Mouse (Mus musculus): Measurements from ENCODE around the gene Atp2b4. TPM values are rescaled to one million over a fixed set of nuclear protein-coding genes. Genes with fewer than 3 reads are reported as not detected.
A peak's percentile ranks its signal among the peaks of the same experiment; 100 is the strongest.

Atp2b4 gene
- polyA plus RNA-seq, 1 experiment from 2014 or later, result 23.4 TPM

DNA sequence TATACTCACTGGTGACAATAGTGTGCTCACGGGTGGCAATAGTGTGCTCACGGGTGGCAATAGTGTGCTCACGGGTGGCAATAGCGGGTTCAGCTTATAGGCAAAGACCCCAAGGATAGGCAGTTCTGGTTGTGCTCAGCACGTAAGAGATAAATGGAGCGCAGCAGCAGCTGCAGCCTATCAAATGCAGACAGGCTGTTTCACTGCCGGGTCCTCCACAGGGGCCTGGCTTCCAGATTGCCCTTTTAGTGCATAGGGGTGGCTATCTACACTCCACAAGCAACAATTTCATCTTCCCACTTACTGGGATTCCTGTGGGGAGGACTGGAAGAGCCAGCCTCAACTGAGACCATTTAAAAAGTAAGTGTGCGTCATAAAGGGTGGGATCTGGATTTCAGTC, 7.2 kb upstream of the Atp2b4 start:
- H3K9ac ChIP-seq (ENCODE audit: low read depth, low read length), result no peak overlapping the region
- H3K27me3 ChIP-seq (replicated peaks; ENCODE audit: control insufficient read depth, insufficient read depth, low read length), result no peaks in the 10 kb centered on the region
- H3K4me3 ChIP-seq (ENCODE audit: low read depth, low read length), result no peak overlapping the region
- H3K4me1 ChIP-seq (ENCODE audit: control insufficient read depth, insufficient read depth, low read length), result no peaks in the 10 kb centered on the region
- no peak overlapping the region for H3K27ac ChIP-seq (replicated peaks; ENCODE audit: low read depth, low read length)
- no peaks in the 10 kb centered on the region for H3K9me3 ChIP-seq (ENCODE audit: control insufficient read depth, low read length)
- WGBS, result 81% methylated on average over 8 of the region's 8 CpGs
- DNase-seq (ENCODE audit: low spot score) (no peak), ATAC-seq (ENCODE audit: low read depth) (no peak)
- H3K36me3 ChIP-seq (ENCODE audit: control insufficient read depth, insufficient read depth, low read length), result no peaks in the 10 kb centered on the region
- H3K4me2 ChIP-seq (ENCODE audit: low read depth, low read length), result no peak overlapping the region

DNA sequence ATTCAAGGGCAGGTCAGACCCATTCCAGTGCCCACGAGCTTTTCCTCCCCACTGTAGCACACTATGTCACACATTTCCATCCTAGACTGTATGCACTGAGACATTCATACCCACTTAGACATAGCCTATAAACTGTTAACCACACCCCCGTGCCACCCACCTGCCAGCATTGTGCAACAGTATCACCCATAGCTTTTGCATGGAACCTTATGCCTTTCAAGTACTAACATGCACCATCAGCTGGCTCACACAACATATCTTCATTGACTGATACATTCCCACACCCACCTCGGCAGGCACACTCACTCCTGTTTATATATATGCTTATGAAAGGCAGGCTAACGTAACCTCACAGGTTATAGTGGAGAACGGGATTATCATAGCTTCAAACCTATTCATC, 902 bp upstream of the Atp2b4 start:
- Histone ChIP-seq H3K4me3 (ENCODE audit: low read depth, low read length) (no peak overlapping the region), H3K4me1 (ENCODE audit: control insufficient read depth, insufficient read depth, low read length) (peaks cover 29% of the 10 kb centered on the region), H3K9me3 (ENCODE audit: control insufficient read depth, low read length) (no peaks in the 10 kb centered on the region), H3K36me3 (ENCODE audit: control insufficient read depth, insufficient read depth, low read length) (no peaks in the 10 kb centered on the region), H3K27ac (replicated peaks; ENCODE audit: low read depth, low read length) (no peak overlapping the region), H3K4me2 (ENCODE audit: low read depth, low read length) (peak overlapping the region; percentile 67; the same call in 1 of the 2 replicates), H3K27me3 (replicated peaks; ENCODE audit: control insufficient read depth, insufficient read depth, low read length) (no peaks in the 10 kb centered on the region), H3K9ac (ENCODE audit: low read depth, low read length) (no peak overlapping the region)
- ATAC-seq (ENCODE audit: low read depth) (no peak), DNase-seq (ENCODE audit: low spot score) (peak; percentile 38)
- WGBS, result 65% methylated on average over 5 of the region's 5 CpGs

GRCm38 (mm10) chr1:133800512-133800911, 329 bp downstream of the Atp2b4 start:
- ATAC-seq (ENCODE audit: low read depth), result no peak; the same call in 1 of the 2 replicates
- Histone ChIP-seq H3K9me3 (ENCODE audit: control insufficient read depth, low read length) (no peaks in the 10 kb centered on the region), H3K4me1 (ENCODE audit: control insufficient read depth, insufficient read depth, low read length) (peaks cover 29% of the 10 kb centered on the region), H3K4me2 (ENCODE audit: low read depth, low read length) (peak overlapping the region; percentile 67), H3K27me3 (replicated peaks; ENCODE audit: control insufficient read depth, insufficient read depth, low read length) (no peaks in the 10 kb centered on the region), H3K9ac (ENCODE audit: low read depth, low read length) (peak overlapping the region; percentile 66), H3K36me3 (ENCODE audit: control insufficient read depth, insufficient read depth, low read length) (no peaks in the 10 kb centered on the region), H3K27ac (replicated peaks; ENCODE audit: low read depth, low read length) (peak overlapping the region; percentile 77), H3K4me3 (ENCODE audit: low read depth, low read length) (peak overlapping the region; percentile 57)
- WGBS, result 0% methylated on average over 16 of the region's 16 CpGs
- DNase-seq (ENCODE audit: low spot score), result no peak

DNA sequence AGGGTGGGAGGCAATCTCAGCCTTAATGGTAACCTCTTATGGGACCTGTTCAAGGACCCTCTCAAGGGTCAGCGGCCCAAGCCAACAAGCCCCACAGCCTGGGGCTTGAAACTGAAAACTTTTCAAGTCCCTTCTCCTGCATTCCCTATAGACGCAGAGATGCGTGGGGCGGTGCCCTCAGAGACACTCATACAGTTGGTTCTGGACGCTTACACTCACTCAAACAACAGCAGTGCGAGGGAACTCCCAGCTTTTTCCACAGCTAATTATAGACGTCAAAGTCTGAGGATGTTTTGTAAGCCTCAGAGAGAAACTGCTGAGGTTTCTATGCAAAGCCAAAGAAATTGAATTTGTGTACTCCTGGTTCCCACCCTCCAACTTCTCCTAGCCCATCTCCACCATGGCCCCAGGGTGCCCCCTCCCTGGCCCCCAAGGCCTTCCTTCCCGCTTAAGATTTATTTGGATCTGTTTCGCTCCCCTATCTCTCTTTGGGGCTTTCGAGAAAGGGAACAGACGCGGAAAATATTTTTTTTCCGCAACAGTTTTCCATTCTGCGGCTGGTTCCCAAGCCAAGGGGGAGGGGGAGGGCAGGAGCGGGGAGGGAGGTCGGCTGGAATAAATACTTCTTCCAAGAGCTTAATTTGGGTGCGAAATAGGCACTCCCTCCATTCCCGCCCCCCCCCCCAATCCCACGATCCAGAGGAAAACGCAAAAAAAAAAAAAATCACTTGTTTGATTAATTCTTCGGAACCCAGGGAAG, 975 bp downstream of the Atp2b4 start:
- 1% methylated on average over 21 of the region's 21 CpGs for WGBS
- no peak for ATAC-seq (ENCODE audit: low read depth)
- H3K27ac ChIP-seq (replicated peaks; ENCODE audit: low read depth, low read length), result peak overlapping the region; percentile 77

DNA sequence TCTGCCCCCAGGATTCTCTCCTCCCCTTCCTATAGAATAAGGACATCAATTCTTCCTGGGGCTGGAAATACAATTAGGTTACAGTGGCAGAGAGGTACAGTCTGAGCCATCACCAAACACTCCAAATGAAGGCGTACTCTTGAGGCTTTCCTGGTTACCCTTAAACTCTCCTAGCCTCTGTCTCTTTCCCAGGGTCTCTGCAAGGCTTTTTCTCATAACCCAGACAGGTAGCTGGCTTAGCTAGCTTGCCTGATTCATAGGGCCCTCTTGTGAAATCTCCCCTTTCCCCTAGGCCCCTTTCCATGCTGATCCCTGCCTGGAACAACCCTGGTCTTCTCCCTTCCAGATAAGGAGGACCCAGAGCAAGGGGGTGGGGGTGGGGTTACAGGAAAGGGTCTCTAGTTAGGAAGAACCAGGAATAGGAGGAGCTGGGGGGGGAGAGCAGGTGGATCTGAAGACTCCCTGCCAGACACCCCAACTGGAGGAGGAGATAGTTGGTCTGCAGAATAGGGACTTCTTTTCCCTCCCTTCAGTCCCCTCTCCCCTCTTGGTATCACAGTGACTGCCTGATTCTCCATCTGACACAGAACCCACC, 1.9 kb downstream of the Atp2b4 start:
- Histone ChIP-seq H3K36me3 (ENCODE audit: control insufficient read depth, insufficient read depth, low read length) (no peaks in the 10 kb centered on the region), H3K9me3 (ENCODE audit: control insufficient read depth, low read length) (no peaks in the 10 kb centered on the region), H3K27ac (replicated peaks; ENCODE audit: low read depth, low read length) (peak overlapping the region; percentile 18; the same call in 1 of the 2 replicates), H3K4me3 (ENCODE audit: low read depth, low read length) (peak overlapping the region; percentile 57), H3K27me3 (replicated peaks; ENCODE audit: control insufficient read depth, insufficient read depth, low read length) (no peaks in the 10 kb centered on the region), H3K4me1 (ENCODE audit: control insufficient read depth, insufficient read depth, low read length) (peaks cover 29% of the 10 kb centered on the region), H3K9ac (ENCODE audit: low read depth, low read length) (peak overlapping the region; percentile 66; the same call in 1 of the 2 replicates), H3K4me2 (ENCODE audit: low read depth, low read length) (peak overlapping the region; percentile 67)
- WGBS, result 47% methylated on average over 1 of the region's 1 CpGs
- DNase-seq (ENCODE audit: low spot score) (no peak), ATAC-seq (ENCODE audit: low read depth) (no peak)

More for the DNA sequence above, 975 bp downstream of the Atp2b4 start:
- H3K9ac ChIP-seq (ENCODE audit: low read depth, low read length), result peak overlapping the region; percentile 66
- no peaks in the 10 kb centered on the region for H3K36me3 ChIP-seq (ENCODE audit: control insufficient read depth, insufficient read depth, low read length)
- no peaks in the 10 kb centered on the region for H3K27me3 ChIP-seq (replicated peaks; ENCODE audit: control insufficient read depth, insufficient read depth, low read length)
- peak overlapping the region; percentile 57 for H3K4me3 ChIP-seq (ENCODE audit: low read depth, low read length)
- peak; percentile 83 for DNase-seq (ENCODE audit: low spot score)
- H3K9me3 ChIP-seq (ENCODE audit: control insufficient read depth, low read length), result no peaks in the 10 kb centered on the region
- peak overlapping the region; percentile 67 for H3K4me2 ChIP-seq (ENCODE audit: low read depth, low read length)
- peaks cover 29% of the 10 kb centered on the region for H3K4me1 ChIP-seq (ENCODE audit: control insufficient read depth, insufficient read depth, low read length)

DNA sequence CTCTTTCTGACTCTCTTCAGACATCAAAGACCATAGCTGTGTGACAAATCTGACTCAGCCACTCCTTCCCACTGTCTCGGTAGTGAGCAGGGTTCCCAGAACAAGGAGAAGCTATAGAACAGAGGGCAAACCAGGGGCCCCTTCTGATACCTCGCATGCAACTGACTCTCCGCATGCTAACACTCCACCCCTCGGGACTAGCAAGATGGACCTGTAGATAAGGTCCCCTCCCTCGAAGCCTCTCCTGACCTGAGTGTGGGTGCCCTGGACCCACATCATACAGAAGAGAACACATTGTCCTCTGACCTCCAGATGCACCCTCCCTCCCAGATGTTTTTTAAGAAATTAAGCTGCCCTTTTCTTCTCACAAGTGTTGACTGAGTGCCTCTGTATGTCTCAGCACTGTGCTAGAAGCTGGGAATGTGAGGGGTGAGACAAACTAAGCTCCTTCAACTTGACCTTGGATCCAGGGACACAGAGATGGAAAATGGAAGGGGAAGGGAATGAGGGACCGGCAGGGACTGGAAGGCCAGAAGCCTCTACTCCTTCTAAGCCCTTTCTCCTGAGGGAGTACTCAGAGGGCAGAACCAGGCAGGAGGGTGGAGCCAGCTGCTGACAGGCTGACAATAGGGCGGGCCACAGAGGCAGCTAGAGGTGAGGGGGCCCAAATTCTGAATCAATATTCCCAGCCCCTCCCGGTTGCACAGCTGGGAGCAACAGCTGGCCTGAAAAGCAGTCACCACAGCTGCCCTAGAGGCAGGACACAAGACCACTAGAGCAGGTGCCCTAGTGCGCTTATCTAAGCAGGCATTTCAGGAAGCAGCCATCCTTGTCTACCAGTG, 2.6 kb downstream of the Atp2b4 start:
- H3K9ac ChIP-seq (ENCODE audit: low read depth, low read length), result peak overlapping the region; percentile 32; the same call in 1 of the 2 replicates
- WGBS, result 36% methylated on average over 9 of the region's 9 CpGs
- 0 out of 2 replicates have a peak overlapping the region, but pooled peaks have one; percentile 18 for H3K27ac ChIP-seq (replicated peaks; ENCODE audit: low read depth, low read length)
- H3K4me3 ChIP-seq (ENCODE audit: low read depth, low read length), result peak overlapping the region; percentile 57
- ATAC-seq (ENCODE audit: low read depth) (no peak), DNase-seq (ENCODE audit: low spot score) (peak; percentile 34)
- no peaks in the 10 kb centered on the region for H3K9me3 ChIP-seq (ENCODE audit: control insufficient read depth, low read length)
- no peaks in the 10 kb centered on the region for H3K36me3 ChIP-seq (ENCODE audit: control insufficient read depth, insufficient read depth, low read length)
- no peaks in the 10 kb centered on the region for H3K27me3 ChIP-seq (replicated peaks; ENCODE audit: control insufficient read depth, insufficient read depth, low read length)
- peak overlapping the region; percentile 67 for H3K4me2 ChIP-seq (ENCODE audit: low read depth, low read length)
- H3K4me1 ChIP-seq (ENCODE audit: control insufficient read depth, insufficient read depth, low read length), result peaks cover 35% of the 10 kb centered on the region

- peak overlapping the region; percentile 67; the same call in 1 of the 2 replicates for H3K4me2 ChIP-seq (ENCODE audit: low read depth, low read length)
- no peak for DNase-seq (ENCODE audit: low spot score)
- H3K9ac ChIP-seq (ENCODE audit: low read depth, low read length), result no peak overlapping the region
- H3K4me1 ChIP-seq (ENCODE audit: control insufficient read depth, insufficient read depth, low read length), result peaks cover 35% of the 10 kb centered on the region
- H3K27ac ChIP-seq (replicated peaks; ENCODE audit: low read depth, low read length), result no peak overlapping the region
- no peaks in the 10 kb centered on the region for H3K27me3 ChIP-seq (replicated peaks; ENCODE audit: control insufficient read depth, insufficient read depth, low read length)
- no peaks in the 10 kb centered on the region for H3K36me3 ChIP-seq (ENCODE audit: control insufficient read depth, insufficient read depth, low read length)
- 83% methylated on average over 1 of the region's 1 CpGs for WGBS
- H3K9me3 ChIP-seq (ENCODE audit: control insufficient read depth, low read length), result no peaks in the 10 kb centered on the region
- no peak for ATAC-seq (ENCODE audit: low read depth)
- no peak overlapping the region for H3K4me3 ChIP-seq (ENCODE audit: low read depth, low read length)
Measured at GRCm38 (mm10) chr1:133797327-133797978, 3.4 kb downstream of the Atp2b4 start.

- no peak overlapping the region for H3K9ac ChIP-seq (ENCODE audit: low read depth, low read length)
- H3K36me3 ChIP-seq (ENCODE audit: control insufficient read depth, insufficient read depth, low read length), result peaks cover 9% of the 10 kb centered on the region; the same call in 1 of the 2 replicates
- H3K9me3 ChIP-seq (ENCODE audit: control insufficient read depth, low read length), result no peaks in the 10 kb centered on the region
- no peak for ATAC-seq (ENCODE audit: low read depth)
- no peaks in the 10 kb centered on the region for H3K27me3 ChIP-seq (replicated peaks; ENCODE audit: control insufficient read depth, insufficient read depth, low read length)
- no peak overlapping the region for H3K4me2 ChIP-seq (ENCODE audit: low read depth, low read length)
- H3K27ac ChIP-seq (replicated peaks; ENCODE audit: low read depth, low read length), result no peak overlapping the region
- 16% methylated on average over 1 of the region's 1 CpGs for WGBS
- no peak for DNase-seq (ENCODE audit: low spot score)
- H3K4me3 ChIP-seq (ENCODE audit: low read depth, low read length), result no peak overlapping the region
- peaks cover 18% of the 10 kb centered on the region; the same call in 1 of the 2 replicates for H3K4me1 ChIP-seq (ENCODE audit: control insufficient read depth, insufficient read depth, low read length)
Measured at GRCm38 (mm10) chr1:133793646-133794045, 7.2 kb downstream of the Atp2b4 start.

Measured in embryonic facial prominence, embryonic 14.5 days (tissue).